Mouse (Mus musculus): ENCODE measurements around the gene Olfr670. TPM values are rescaled to one million over a fixed set of nuclear protein-coding genes. Genes with fewer than 3 reads are reported as not detected.
"Not testable (repeated sequence)": the region's sequence is repeated elsewhere in the genome, so short reads cannot be mapped to it uniquely, and the experiment has no call there.

Gene Olfr670
- polyA plus RNA-seq (2015; fragmentation: Nextera tagmentation; extraction: Ambion mirVana), result not detected in 2 replicates

GRCm38 (mm10) chr7:104962520-104962919 lies at the start of gene Olfr670:
Gene Olfr670, minus strand, starts transcription at chr7:104962620.
- Histone ChIP-seq H3K4me3 (ENCODE audit: low read depth, low read length) (no peak within 1 kb of the TSS), H3K27ac (ENCODE audit: low read depth) (no peak within 1 kb of the TSS), H3K4me1 (ENCODE audit: insufficient read depth) (no peaks in the 10 kb centered on the region), H3K9ac (replicated peaks) (no peak within 1 kb of the TSS), H3K9me3 (ENCODE audit: low read length) (no peaks in the 10 kb centered on the region; the same call in 1 of the 2 replicates), H3K4me2 (ENCODE audit: low read depth, low read length) (no peak within 1 kb of the TSS), H3K36me3 (replicated peaks; ENCODE audit: insufficient read depth, low read length) (no peaks in the 10 kb centered on the region), H3K27me3 (ENCODE audit: insufficient read depth, low read length) (no peaks in the 10 kb centered on the region)
- no peak for DNase-seq
- 45% methylated on average over 1 of the region's 1 CpGs for WGBS (ENCODE audit: insufficient replicate concordance)
- TF ChIP-seq CTCF (IDR thresholded peaks at IDR 0.05; ENCODE audit: low read depth), result no peak
- TF ChIP-seq EP300 (IDR thresholded peaks at IDR 0.05; ENCODE audit: low read depth), result no peak
- no peak for ATAC-seq

GRCm38 (mm10) chr7:105001929-105002328 lies 39.5 kb upstream of the Olfr670 start, which contains the start of gene Olfr672:
Gene Olfr672, minus strand, starts transcription at chr7:105002029.
- ATAC-seq (no peak), DNase-seq (no peak)
- Histone ChIP-seq H3K4me3 (ENCODE audit: low read depth, low read length) (no peak within 1 kb of the TSS), H3K9me3 (ENCODE audit: low read length) (no peaks in the 10 kb centered on the region), H3K27ac (ENCODE audit: low read depth) (no peak within 1 kb of the TSS), H3K4me2 (ENCODE audit: low read depth, low read length) (no peak within 1 kb of the TSS), H3K9ac (replicated peaks) (no peak within 1 kb of the TSS), H3K4me1 (ENCODE audit: insufficient read depth) (no peaks in the 10 kb centered on the region), H3K27me3 (ENCODE audit: insufficient read depth, low read length) (no peaks in the 10 kb centered on the region), H3K36me3 (replicated peaks; ENCODE audit: insufficient read depth, low read length) (no peaks in the 10 kb centered on the region)
- TF ChIP-seq EP300 (IDR thresholded peaks at IDR 0.05; ENCODE audit: low read depth), result no peak

GRCm38 (mm10) chr7:104979026-104979425 lies 16.6 kb upstream of the Olfr670 start, which contains the start of gene Olfr671:
Gene Olfr671, minus strand, starts transcription at chr7:104979126.
- DNase-seq (no peak), ATAC-seq (no peak)
- no peak for TF ChIP-seq EP300 (IDR thresholded peaks at IDR 0.05; ENCODE audit: low read depth)
- TF ChIP-seq CTCF (IDR thresholded peaks at IDR 0.05; ENCODE audit: low read depth), result no peak
- WGBS (ENCODE audit: insufficient replicate concordance), result 69% methylated on average over 1 of the region's 1 CpGs
- no peak within 1 kb of the TSS for H3K27ac ChIP-seq (ENCODE audit: low read depth)
- no peak within 1 kb of the TSS for H3K4me3 ChIP-seq (ENCODE audit: low read depth, low read length)
- no peaks in the 10 kb centered on the region for H3K4me1 ChIP-seq (ENCODE audit: insufficient read depth)
- no peaks in the 10 kb centered on the region for H3K9me3 ChIP-seq (ENCODE audit: low read length)
- no peaks in the 10 kb centered on the region for H3K36me3 ChIP-seq (replicated peaks; ENCODE audit: insufficient read depth, low read length)
- no peaks in the 10 kb centered on the region for H3K27me3 ChIP-seq (ENCODE audit: insufficient read depth, low read length)
- no peak within 1 kb of the TSS for H3K4me2 ChIP-seq (ENCODE audit: low read depth, low read length)
- H3K9ac ChIP-seq (replicated peaks), result no peak within 1 kb of the TSS

- H3K4me3 ChIP-seq (ENCODE audit: low read depth, low read length); H3K4me2 ChIP-seq (ENCODE audit: low read depth, low read length); H3K27ac ChIP-seq (ENCODE audit: low read depth); DNase-seq; ATAC-seq; H3K4me1 ChIP-seq (ENCODE audit: insufficient read depth); H3K36me3 ChIP-seq (replicated peaks; ENCODE audit: insufficient read depth, low read length); H3K27me3 ChIP-seq (ENCODE audit: insufficient read depth, low read length); H3K9me3 ChIP-seq (ENCODE audit: low read length); H3K9ac ChIP-seq (replicated peaks): not testable (repeated sequence)
- WGBS (ENCODE audit: insufficient replicate concordance), result 58% methylated on average over 2 of the region's 2 CpGs
Observed at GRCm38 (mm10) chr7:104972507-104972906, 10.1 kb upstream of the Olfr670 start.

- not testable (repeated sequence) for H3K36me3 ChIP-seq (replicated peaks; ENCODE audit: insufficient read depth, low read length); H3K9me3 ChIP-seq (ENCODE audit: low read length); H3K9ac ChIP-seq (replicated peaks); H3K27me3 ChIP-seq (ENCODE audit: insufficient read depth, low read length); H3K27ac ChIP-seq (ENCODE audit: low read depth); H3K4me2 ChIP-seq (ENCODE audit: low read depth, low read length); ATAC-seq; H3K4me1 ChIP-seq (ENCODE audit: insufficient read depth); DNase-seq; H3K4me3 ChIP-seq (ENCODE audit: low read depth, low read length)
- WGBS (ENCODE audit: insufficient replicate concordance), result 88% methylated on average over 16 of the region's 16 CpGs
Observed at GRCm38 (mm10) chr7:104950234-104950633, 12.2 kb downstream of the Olfr670 start.

GRCm38 (mm10) chr7:104933940-104934339 lies 28.5 kb downstream of the Olfr670 start, which contains the start of gene Olfr669:
Gene Olfr669, plus strand, starts transcription at chr7:104934240.
- H3K4me3 ChIP-seq (ENCODE audit: low read depth, low read length), result no peak within 1 kb of the TSS
- H3K27me3 ChIP-seq (ENCODE audit: insufficient read depth, low read length), result no peaks in the 10 kb centered on the region
- no peak within 1 kb of the TSS for H3K4me2 ChIP-seq (ENCODE audit: low read depth, low read length)
- no peak within 1 kb of the TSS for H3K27ac ChIP-seq (ENCODE audit: low read depth)
- TF ChIP-seq CTCF (IDR thresholded peaks at IDR 0.05; ENCODE audit: low read depth), result no peak
- no peak for TF ChIP-seq EP300 (IDR thresholded peaks at IDR 0.05; ENCODE audit: low read depth)
- ATAC-seq (no peak), DNase-seq (no peak)
- H3K36me3 ChIP-seq (replicated peaks; ENCODE audit: insufficient read depth, low read length), result no peaks in the 10 kb centered on the region
- no peak within 1 kb of the TSS for H3K9ac ChIP-seq (replicated peaks)
- H3K4me1 ChIP-seq (ENCODE audit: insufficient read depth), result no peaks in the 10 kb centered on the region
- no peaks in the 10 kb centered on the region for H3K9me3 ChIP-seq (ENCODE audit: low read length)
- WGBS (ENCODE audit: insufficient replicate concordance), result 90% methylated on average over 1 of the region's 1 CpGs

GRCm38 (mm10) chr7:104927957-104928356 lies 34.5 kb downstream of the Olfr670 start, which contains the start of gene Olfr668:
Gene Olfr668, minus strand, starts transcription at chr7:104928057.
- H3K9ac ChIP-seq (replicated peaks), result no peak within 1 kb of the TSS
- H3K4me1 ChIP-seq (ENCODE audit: insufficient read depth), result no peaks in the 10 kb centered on the region
- TF ChIP-seq CTCF (IDR thresholded peaks at IDR 0.05; ENCODE audit: low read depth), result no peak
- no peak for TF ChIP-seq EP300 (IDR thresholded peaks at IDR 0.05; ENCODE audit: low read depth)
- no peak within 1 kb of the TSS for H3K4me3 ChIP-seq (ENCODE audit: low read depth, low read length)
- H3K36me3 ChIP-seq (replicated peaks; ENCODE audit: insufficient read depth, low read length), result no peaks in the 10 kb centered on the region
- no peaks in the 10 kb centered on the region for H3K9me3 ChIP-seq (ENCODE audit: low read length)
- 59% methylated on average over 1 of the region's 1 CpGs for WGBS (ENCODE audit: insufficient replicate concordance)
- no peak within 1 kb of the TSS for H3K27ac ChIP-seq (ENCODE audit: low read depth)
- H3K4me2 ChIP-seq (ENCODE audit: low read depth, low read length), result no peak within 1 kb of the TSS
- DNase-seq (no peak), ATAC-seq (no peak)
- H3K27me3 ChIP-seq (ENCODE audit: insufficient read depth, low read length), result no peaks in the 10 kb centered on the region
